Mouse (Mus musculus): ENCODE measurements around the gene Rbm47. TPM values are rescaled to one million over a fixed set of nuclear protein-coding genes. Genes with fewer than 3 reads are reported as not detected.

Rbm47 gene
- polyA plus RNA-seq, 1 experiment, result 156 TPM

DNA sequence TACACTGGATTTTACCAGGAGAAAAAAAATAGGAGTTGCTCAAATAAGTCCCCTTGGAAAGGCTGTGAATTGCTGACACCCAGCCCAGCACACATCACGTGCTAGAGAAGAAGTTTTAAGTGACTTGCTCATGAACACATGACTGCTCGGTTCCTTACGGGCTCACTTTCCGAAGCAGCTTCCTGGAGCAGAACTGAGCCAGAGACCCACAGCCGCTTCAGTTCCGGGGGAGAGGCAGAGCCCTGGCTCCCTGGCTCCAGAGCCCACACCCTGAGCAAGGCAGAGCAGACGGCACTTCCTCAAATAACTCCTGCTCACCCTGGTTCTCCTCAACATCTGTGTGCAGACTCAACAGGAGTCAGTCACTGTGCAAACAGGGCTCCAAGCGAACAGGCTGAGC, 60.9 kb downstream of the Rbm47 start:
- no peak overlapping the region for H3K4me3 ChIP-seq (ENCODE audit: insufficient read depth, low read depth, low read length)
- H3K4me1 ChIP-seq (ENCODE audit: control insufficient read depth, insufficient read depth, low read length), result peaks cover 19% of the 10 kb centered on the region; the same call in 1 of the 2 replicates
- no peaks in the 10 kb centered on the region for H3K36me3 ChIP-seq (ENCODE audit: control insufficient read depth, insufficient read depth, low read length)
- no peak for TF ChIP-seq CTCF (conservative IDR thresholded peaks at IDR 0.05; ENCODE audit: insufficient read depth, insufficient read length, low read depth, low read length)
- TF ChIP-seq POLR2A (IDR thresholded peaks at IDR 0.05; ENCODE audit: low read depth, low read length), result no peak
- peak; percentile 67 for DNase-seq
- H3K27me3 ChIP-seq (replicated peaks; ENCODE audit: control insufficient read depth, insufficient read depth, low read length), result no peaks in the 10 kb centered on the region
- H3K27ac ChIP-seq (ENCODE audit: insufficient read depth, low read depth, low read length), result peak overlapping the region; percentile 14; the same call in 1 of the 2 replicates
- 20% methylated on average over 8 of the region's 8 CpGs for WGBS

DNA sequence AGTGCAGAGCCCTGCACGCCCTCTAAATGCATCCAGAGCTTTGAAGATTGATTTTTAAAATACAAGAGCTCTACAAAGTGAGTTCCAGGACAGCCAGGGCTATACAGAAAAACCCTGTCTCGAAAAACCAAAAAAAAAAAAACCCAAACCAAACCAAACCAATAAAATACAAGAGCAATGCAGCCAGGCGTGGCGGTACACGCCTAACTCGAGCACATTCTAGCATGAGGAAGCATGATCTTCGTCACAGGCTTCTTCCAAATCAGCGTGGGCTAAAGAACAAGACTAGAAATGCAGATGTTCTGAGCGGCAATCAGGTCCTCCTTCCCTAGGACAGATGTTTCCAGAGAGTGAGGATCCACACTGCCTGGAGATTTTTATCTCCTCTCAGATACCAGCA, 66.5 kb downstream of the Rbm47 start:
- Histone ChIP-seq H3K27me3 (replicated peaks; ENCODE audit: control insufficient read depth, insufficient read depth, low read length) (no peaks in the 10 kb centered on the region), H3K27ac (ENCODE audit: insufficient read depth, low read depth, low read length) (no peak overlapping the region), H3K4me3 (ENCODE audit: insufficient read depth, low read depth, low read length) (no peak overlapping the region), H3K4me1 (ENCODE audit: control insufficient read depth, insufficient read depth, low read length) (peaks cover 7% of the 10 kb centered on the region), H3K36me3 (ENCODE audit: control insufficient read depth, insufficient read depth, low read length) (no peaks in the 10 kb centered on the region)
- TF ChIP-seq POLR2A (IDR thresholded peaks at IDR 0.05; ENCODE audit: low read depth, low read length), result no peak
- DNase-seq, result no peak
- 69% methylated on average over 9 of the region's 9 CpGs for WGBS

DNA sequence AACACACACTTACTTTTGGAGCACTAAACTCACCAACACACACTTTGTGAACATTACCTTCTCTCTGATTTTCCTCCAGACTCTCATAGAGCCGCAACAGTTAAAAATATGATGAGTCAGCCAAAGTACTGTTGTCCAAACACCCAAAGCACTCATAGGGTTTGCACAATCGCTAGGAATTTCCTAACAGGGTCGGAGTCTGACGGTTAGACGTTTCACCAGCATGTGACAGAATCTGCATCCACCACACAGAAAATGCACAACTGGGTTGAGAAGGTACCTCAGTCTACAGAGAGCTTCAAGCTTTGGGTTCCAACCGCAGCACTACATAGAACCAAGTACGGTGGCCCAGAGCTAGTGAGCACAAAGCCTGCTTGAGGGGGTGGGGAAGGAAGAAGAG, 67.0 kb downstream of the Rbm47 start:
- TF ChIP-seq POLR2A (IDR thresholded peaks at IDR 0.05; ENCODE audit: low read depth, low read length) (no peak), CTCF (conservative IDR thresholded peaks at IDR 0.05; ENCODE audit: insufficient read depth, insufficient read length, low read depth, low read length) (no peak)
- H3K36me3 ChIP-seq (ENCODE audit: control insufficient read depth, insufficient read depth, low read length), result no peaks in the 10 kb centered on the region
- no peak for DNase-seq
- H3K4me1 ChIP-seq (ENCODE audit: control insufficient read depth, insufficient read depth, low read length), result peaks cover 9% of the 10 kb centered on the region
- H3K27me3 ChIP-seq (replicated peaks; ENCODE audit: control insufficient read depth, insufficient read depth, low read length), result no peaks in the 10 kb centered on the region
- WGBS, result 63% methylated on average over 7 of the region's 7 CpGs
- H3K4me3 ChIP-seq (ENCODE audit: insufficient read depth, low read depth, low read length), result no peak overlapping the region
- H3K27ac ChIP-seq (ENCODE audit: insufficient read depth, low read depth, low read length), result no peak overlapping the region

DNA sequence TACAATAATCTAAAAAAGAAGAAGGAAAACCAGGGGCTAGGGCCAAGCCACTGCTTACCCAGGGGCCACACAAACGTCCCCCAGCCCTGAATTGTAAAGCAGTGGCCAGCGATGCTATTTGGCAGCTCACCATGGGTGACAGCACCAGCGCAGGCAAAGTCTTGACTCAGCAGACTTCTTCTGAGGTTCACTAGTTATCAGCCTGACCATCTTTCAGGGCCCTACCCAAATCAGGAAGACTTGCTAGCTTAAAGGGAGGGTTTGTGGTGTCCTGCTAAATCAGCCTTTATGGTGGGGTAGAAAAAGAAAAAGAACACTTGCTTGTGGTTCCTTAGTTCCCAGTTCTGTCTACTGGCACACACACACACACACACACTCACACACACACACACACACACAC, 67.6 kb downstream of the Rbm47 start:
- TF ChIP-seq POLR2A (IDR thresholded peaks at IDR 0.05; ENCODE audit: low read depth, low read length), result no peak
- no peak for DNase-seq
- Histone ChIP-seq H3K4me3 (ENCODE audit: insufficient read depth, low read depth, low read length) (no peak overlapping the region), H3K4me1 (ENCODE audit: control insufficient read depth, insufficient read depth, low read length) (peaks cover 13% of the 10 kb centered on the region), H3K27ac (ENCODE audit: insufficient read depth, low read depth, low read length) (no peak overlapping the region), H3K27me3 (replicated peaks; ENCODE audit: control insufficient read depth, insufficient read depth, low read length) (no peaks in the 10 kb centered on the region), H3K36me3 (ENCODE audit: control insufficient read depth, insufficient read depth, low read length) (no peaks in the 10 kb centered on the region)
- WGBS, result 47% methylated on average over 3 of the region's 3 CpGs

DNA sequence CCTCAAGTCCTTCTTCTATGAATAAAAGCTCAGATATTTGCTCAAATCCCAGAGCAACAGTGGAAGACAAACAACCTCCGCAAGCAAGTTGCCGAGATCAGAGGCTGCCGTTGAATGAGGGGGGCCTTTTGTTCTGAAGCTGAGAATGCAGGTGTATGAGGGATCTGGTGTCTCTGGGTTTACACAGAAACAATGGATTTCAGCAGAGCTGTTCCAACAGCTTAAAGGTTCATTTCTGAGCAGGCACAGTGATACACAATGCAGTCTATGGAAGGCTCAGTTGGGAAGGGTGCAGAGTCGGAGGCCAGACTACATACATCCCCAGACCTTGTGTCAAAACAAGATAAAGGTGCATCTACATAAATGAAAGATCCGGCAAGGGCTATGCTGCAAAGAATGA, 69.5 kb downstream of the Rbm47 start:
- Histone ChIP-seq H3K27ac (ENCODE audit: insufficient read depth, low read depth, low read length) (no peak overlapping the region), H3K36me3 (ENCODE audit: control insufficient read depth, insufficient read depth, low read length) (no peaks in the 10 kb centered on the region), H3K4me1 (ENCODE audit: control insufficient read depth, insufficient read depth, low read length) (peaks cover 29% of the 10 kb centered on the region), H3K27me3 (replicated peaks; ENCODE audit: control insufficient read depth, insufficient read depth, low read length) (no peaks in the 10 kb centered on the region), H3K4me3 (ENCODE audit: insufficient read depth, low read depth, low read length) (no peak overlapping the region)
- WGBS, result 80% methylated on average over 5 of the region's 5 CpGs
- no peak for DNase-seq
- no peak for TF ChIP-seq POLR2A (IDR thresholded peaks at IDR 0.05; ENCODE audit: low read depth, low read length)
- no peak for TF ChIP-seq CTCF (conservative IDR thresholded peaks at IDR 0.05; ENCODE audit: insufficient read depth, insufficient read length, low read depth, low read length)

DNA sequence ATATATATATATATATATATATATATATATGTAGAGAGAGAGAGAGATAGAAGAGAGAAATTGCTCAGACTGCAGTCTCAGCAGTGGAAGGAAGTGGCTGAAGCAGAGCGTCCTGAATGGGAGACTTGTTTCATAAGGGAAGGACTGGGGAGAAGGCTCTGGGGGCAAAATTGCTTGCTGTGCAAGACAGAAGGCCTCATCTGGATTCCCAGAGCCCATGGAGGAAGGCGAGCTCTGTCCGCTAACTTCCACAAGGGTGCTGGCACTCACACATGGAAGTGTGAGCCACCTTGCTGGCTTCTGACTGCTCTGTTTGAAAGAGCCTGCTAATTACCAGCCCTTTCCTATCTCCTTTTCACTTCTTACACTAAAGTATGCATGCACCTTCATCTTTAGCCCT, 70.1 kb downstream of the Rbm47 start:
- Histone ChIP-seq H3K4me3 (ENCODE audit: insufficient read depth, low read depth, low read length) (no peak overlapping the region), H3K27ac (ENCODE audit: insufficient read depth, low read depth, low read length) (no peak overlapping the region), H3K4me1 (ENCODE audit: control insufficient read depth, insufficient read depth, low read length) (peaks cover 32% of the 10 kb centered on the region), H3K27me3 (replicated peaks; ENCODE audit: control insufficient read depth, insufficient read depth, low read length) (no peaks in the 10 kb centered on the region), H3K36me3 (ENCODE audit: control insufficient read depth, insufficient read depth, low read length) (no peaks in the 10 kb centered on the region)
- DNase-seq, result no peak
- 92% methylated on average over 3 of the region's 3 CpGs for WGBS
- TF ChIP-seq CTCF (conservative IDR thresholded peaks at IDR 0.05; ENCODE audit: insufficient read depth, insufficient read length, low read depth, low read length), result no peak
- TF ChIP-seq POLR2A (IDR thresholded peaks at IDR 0.05; ENCODE audit: low read depth, low read length), result no peak

DNA sequence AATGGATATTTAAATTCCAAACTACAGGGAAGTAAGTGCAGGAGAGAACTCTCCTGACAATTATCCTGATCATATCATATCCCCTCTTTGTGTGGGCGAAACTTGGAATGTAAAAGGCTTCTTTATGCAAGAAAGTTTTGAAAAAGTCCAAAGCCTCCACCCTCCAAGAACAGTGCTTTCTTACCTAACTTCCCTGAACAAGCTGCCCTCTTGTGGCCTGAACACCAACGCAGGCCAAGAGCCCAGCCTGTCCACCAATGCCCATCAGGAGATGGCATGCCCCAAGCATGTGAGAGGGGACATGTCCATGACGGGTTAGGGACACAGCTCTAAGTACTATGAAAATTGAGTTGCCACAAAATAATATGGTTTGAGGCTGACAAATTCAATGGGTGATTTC, 71.3 kb downstream of the Rbm47 start:
- TF ChIP-seq POLR2A (IDR thresholded peaks at IDR 0.05; ENCODE audit: low read depth, low read length) (no peak), CTCF (conservative IDR thresholded peaks at IDR 0.05; ENCODE audit: insufficient read depth, insufficient read length, low read depth, low read length) (peak; percentile 74)
- H3K36me3 ChIP-seq (ENCODE audit: control insufficient read depth, insufficient read depth, low read length), result no peaks in the 10 kb centered on the region
- DNase-seq, result peak; percentile 73
- H3K27ac ChIP-seq (ENCODE audit: insufficient read depth, low read depth, low read length), result no peak overlapping the region
- H3K4me1 ChIP-seq (ENCODE audit: control insufficient read depth, insufficient read depth, low read length), result peaks cover 38% of the 10 kb centered on the region
- no peaks in the 10 kb centered on the region for H3K27me3 ChIP-seq (replicated peaks; ENCODE audit: control insufficient read depth, insufficient read depth, low read length)
- no peak overlapping the region for H3K4me3 ChIP-seq (ENCODE audit: insufficient read depth, low read depth, low read length)
- WGBS, result 43% methylated on average over 3 of the region's 3 CpGs

DNA sequence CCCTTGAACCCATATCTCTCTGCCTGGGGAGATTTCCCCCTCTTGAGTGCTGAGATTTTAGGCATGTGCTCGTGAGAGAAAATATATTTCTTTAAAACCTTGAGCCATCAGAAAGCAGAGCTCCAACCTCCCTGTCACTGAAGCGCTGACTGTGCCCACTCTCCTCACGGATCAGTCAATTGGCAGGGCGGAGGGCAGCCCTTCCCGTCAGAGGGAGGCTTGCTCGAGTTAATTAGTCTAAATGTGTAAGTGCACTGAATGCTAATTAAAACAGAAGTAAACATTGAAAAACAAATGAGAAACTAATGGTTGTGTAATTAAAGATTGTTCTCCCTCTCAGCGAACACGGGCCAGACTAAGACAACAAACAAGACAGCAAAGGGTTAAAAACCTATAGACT, 72.6 kb downstream of the Rbm47 start:
- TF ChIP-seq CTCF (conservative IDR thresholded peaks at IDR 0.05; ENCODE audit: insufficient read depth, insufficient read length, low read depth, low read length), result no peak
- TF ChIP-seq POLR2A (IDR thresholded peaks at IDR 0.05; ENCODE audit: low read depth, low read length), result no peak
- Histone ChIP-seq H3K36me3 (ENCODE audit: control insufficient read depth, insufficient read depth, low read length) (no peaks in the 10 kb centered on the region), H3K4me3 (ENCODE audit: insufficient read depth, low read depth, low read length) (no peak overlapping the region), H3K27ac (ENCODE audit: insufficient read depth, low read depth, low read length) (peak overlapping the region; percentile 49; the same call in 1 of the 2 replicates), H3K27me3 (replicated peaks; ENCODE audit: control insufficient read depth, insufficient read depth, low read length) (no peaks in the 10 kb centered on the region), H3K4me1 (ENCODE audit: control insufficient read depth, insufficient read depth, low read length) (peaks cover 39% of the 10 kb centered on the region)
- WGBS, result 32% methylated on average over 8 of the region's 8 CpGs
- peak; percentile 42 for DNase-seq

Data from kidney, adult 2 months (tissue).